Mouse (Mus musculus): ENCODE results near the gene Fkrp. TPM values are rescaled to one million over a fixed set of nuclear protein-coding genes. Genes with fewer than 3 reads are reported as not detected.

Fkrp gene
- polyA plus RNA-seq, 1 experiment from 2014 or later, result 21.0 TPM

GRCm38 (mm10) chr7:16783758-16784415, 32.6 kb downstream of the Fkrp start:
- Histone ChIP-seq H3K36me3 (replicated peaks; ENCODE audit: control insufficient read depth, insufficient read depth, low read depth, low read length) (no peaks in the 10 kb centered on the region), H3K9ac (replicated peaks; ENCODE audit: low read length) (peak overlapping the region; percentile 77), H3K4me2 (ENCODE audit: low read depth, low read length) (peak overlapping the region; percentile 100), H3K9me3 (replicated peaks; ENCODE audit: control insufficient read depth, low read length) (no peaks in the 10 kb centered on the region), H3K27ac (replicated peaks; ENCODE audit: low read depth, low read length) (no peak overlapping the region), H3K27me3 (ENCODE audit: control insufficient read depth, insufficient read depth, low read length) (no peaks in the 10 kb centered on the region; the same call in 1 of the 2 replicates), H3K4me1 (ENCODE audit: control insufficient read depth, insufficient read depth, low read length) (peaks cover 5% of the 10 kb centered on the region; the same call in 1 of the 2 replicates), H3K4me3 (ENCODE audit: low read depth, low read length) (peak overlapping the region; percentile 71)
- no peak for DNase-seq (ENCODE audit: low spot score)
- no peak for ATAC-seq (replicated peaks; ENCODE audit: insufficient number of reproducible peaks, low FRiP score, low TSS enrichment, low read depth)
- WGBS, result 47% methylated on average over 17 of the region's 17 CpGs

GRCm38 (mm10) chr7:16783224-16783688, 33.3 kb downstream of the Fkrp start:
- peak overlapping the region; percentile 71 for H3K4me3 ChIP-seq (ENCODE audit: low read depth, low read length)
- peaks cover 5% of the 10 kb centered on the region; the same call in 1 of the 2 replicates for H3K4me1 ChIP-seq (ENCODE audit: control insufficient read depth, insufficient read depth, low read length)
- no peaks in the 10 kb centered on the region for H3K9me3 ChIP-seq (replicated peaks; ENCODE audit: control insufficient read depth, low read length)
- H3K4me2 ChIP-seq (ENCODE audit: low read depth, low read length), result peak overlapping the region; percentile 100
- H3K36me3 ChIP-seq (replicated peaks; ENCODE audit: control insufficient read depth, insufficient read depth, low read depth, low read length), result no peaks in the 10 kb centered on the region
- no peak for DNase-seq (ENCODE audit: low spot score)
- peak overlapping the region; percentile 77 for H3K9ac ChIP-seq (replicated peaks; ENCODE audit: low read length)
- 10% methylated on average over 9 of the region's 10 CpGs for WGBS
- ATAC-seq (replicated peaks; ENCODE audit: insufficient number of reproducible peaks, low FRiP score, low TSS enrichment, low read depth), result no peak
- H3K27ac ChIP-seq (replicated peaks; ENCODE audit: low read depth, low read length), result no peak overlapping the region
- H3K27me3 ChIP-seq (ENCODE audit: control insufficient read depth, insufficient read depth, low read length), result no peaks in the 10 kb centered on the region; the same call in 1 of the 2 replicates

DNA sequence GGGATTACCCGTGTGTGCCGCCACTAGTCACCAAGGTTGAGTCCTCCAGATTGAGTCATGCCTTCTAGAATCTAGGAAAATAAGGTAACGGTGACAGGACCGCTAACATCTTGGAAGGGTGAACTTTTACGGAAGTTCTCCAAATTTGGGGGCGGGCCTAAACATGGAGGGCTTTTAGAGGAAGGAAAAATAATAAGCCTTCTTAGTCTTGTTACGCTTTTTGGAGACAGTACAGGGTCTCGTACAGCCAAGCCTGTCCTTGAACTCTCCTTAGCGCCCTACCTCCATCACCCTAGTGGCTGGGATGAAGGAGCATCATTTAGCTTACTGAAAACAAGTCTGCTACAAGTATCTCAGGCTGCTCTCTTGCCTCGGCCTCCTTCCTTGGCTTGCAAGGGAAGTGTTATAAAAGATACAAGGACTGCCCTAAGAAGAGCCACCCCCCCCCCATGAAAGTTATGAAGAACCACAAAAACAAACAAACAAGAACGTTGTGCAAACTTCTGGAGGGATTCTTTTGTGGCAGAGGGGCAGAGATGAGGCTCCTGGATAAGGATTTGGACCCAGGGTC, 33.9 kb downstream of the Fkrp start:
- Histone ChIP-seq H3K4me1 (ENCODE audit: control insufficient read depth, insufficient read depth, low read length) (peaks cover 5% of the 10 kb centered on the region; the same call in 1 of the 2 replicates), H3K9ac (replicated peaks; ENCODE audit: low read length) (peak overlapping the region; percentile 77), H3K27ac (replicated peaks; ENCODE audit: low read depth, low read length) (no peak overlapping the region), H3K4me2 (ENCODE audit: low read depth, low read length) (peak overlapping the region; percentile 100), H3K9me3 (replicated peaks; ENCODE audit: control insufficient read depth, low read length) (no peaks in the 10 kb centered on the region), H3K4me3 (ENCODE audit: low read depth, low read length) (peak overlapping the region; percentile 71), H3K36me3 (replicated peaks; ENCODE audit: control insufficient read depth, insufficient read depth, low read depth, low read length) (no peaks in the 10 kb centered on the region), H3K27me3 (ENCODE audit: control insufficient read depth, insufficient read depth, low read length) (no peaks in the 10 kb centered on the region; the same call in 1 of the 2 replicates)
- ATAC-seq (replicated peaks; ENCODE audit: insufficient number of reproducible peaks, low FRiP score, low TSS enrichment, low read depth) (no peak), DNase-seq (ENCODE audit: low spot score) (no peak)
- 2% methylated on average over 11 of the region's 11 CpGs for WGBS

DNA sequence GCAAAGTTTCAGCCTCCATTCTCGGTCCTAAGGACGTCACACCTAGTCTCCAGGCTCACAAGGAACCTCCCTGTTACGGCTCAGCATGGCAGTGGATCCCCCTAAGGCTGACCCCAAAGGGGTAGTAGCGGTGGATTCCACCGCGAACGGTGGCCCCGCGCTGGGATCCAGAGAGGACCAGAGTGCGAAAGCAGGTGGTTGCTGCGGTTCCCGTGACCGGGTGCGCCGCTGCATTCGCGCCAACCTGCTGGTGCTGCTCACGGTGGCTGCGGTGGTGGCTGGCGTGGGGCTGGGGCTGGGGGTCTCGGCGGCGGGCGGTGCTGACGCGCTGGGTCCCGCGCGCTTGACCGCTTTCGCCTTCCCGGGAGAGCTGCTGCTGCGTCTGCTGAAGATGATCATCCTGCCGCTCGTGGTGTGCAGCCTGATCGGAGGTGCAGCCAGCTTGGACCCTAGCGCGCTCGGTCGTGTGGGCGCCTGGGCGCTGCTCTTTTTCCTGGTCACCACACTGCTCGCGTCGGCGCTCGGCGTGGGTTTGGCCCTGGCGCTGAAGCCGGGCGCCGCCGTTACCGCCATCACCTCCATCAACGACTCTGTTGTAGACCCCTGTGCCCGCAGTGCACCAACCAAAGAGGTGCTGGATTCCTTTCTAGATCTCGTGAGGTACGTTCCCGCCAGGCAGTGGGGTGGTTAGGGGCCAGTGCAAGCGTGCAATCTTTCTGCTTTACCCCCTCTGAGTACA, 34.5 kb downstream of the Fkrp start:
- DNase-seq (ENCODE audit: low spot score) (no peak), ATAC-seq (replicated peaks; ENCODE audit: insufficient number of reproducible peaks, low FRiP score, low TSS enrichment, low read depth) (peak; percentile 10; the same call in 1 of the 2 replicates)
- Histone ChIP-seq H3K4me1 (ENCODE audit: control insufficient read depth, insufficient read depth, low read length) (peaks cover 5% of the 10 kb centered on the region; the same call in 1 of the 2 replicates), H3K9me3 (replicated peaks; ENCODE audit: control insufficient read depth, low read length) (no peaks in the 10 kb centered on the region), H3K27me3 (ENCODE audit: control insufficient read depth, insufficient read depth, low read length) (no peaks in the 10 kb centered on the region; the same call in 1 of the 2 replicates), H3K4me3 (ENCODE audit: low read depth, low read length) (peak overlapping the region; percentile 71), H3K36me3 (replicated peaks; ENCODE audit: control insufficient read depth, insufficient read depth, low read depth, low read length) (no peaks in the 10 kb centered on the region), H3K4me2 (ENCODE audit: low read depth, low read length) (peak overlapping the region; percentile 100), H3K27ac (replicated peaks; ENCODE audit: low read depth, low read length) (no peak overlapping the region), H3K9ac (replicated peaks; ENCODE audit: low read length) (peak overlapping the region; percentile 77)
- under 1% methylated on average over 46 of the region's 60 CpGs for WGBS

- under 1% methylated on average over 10 of the region's 10 CpGs for WGBS
These were observed 35.0 kb downstream of the Fkrp start for GRCm38 (mm10) chr7:16781555-16781815.

DNA sequence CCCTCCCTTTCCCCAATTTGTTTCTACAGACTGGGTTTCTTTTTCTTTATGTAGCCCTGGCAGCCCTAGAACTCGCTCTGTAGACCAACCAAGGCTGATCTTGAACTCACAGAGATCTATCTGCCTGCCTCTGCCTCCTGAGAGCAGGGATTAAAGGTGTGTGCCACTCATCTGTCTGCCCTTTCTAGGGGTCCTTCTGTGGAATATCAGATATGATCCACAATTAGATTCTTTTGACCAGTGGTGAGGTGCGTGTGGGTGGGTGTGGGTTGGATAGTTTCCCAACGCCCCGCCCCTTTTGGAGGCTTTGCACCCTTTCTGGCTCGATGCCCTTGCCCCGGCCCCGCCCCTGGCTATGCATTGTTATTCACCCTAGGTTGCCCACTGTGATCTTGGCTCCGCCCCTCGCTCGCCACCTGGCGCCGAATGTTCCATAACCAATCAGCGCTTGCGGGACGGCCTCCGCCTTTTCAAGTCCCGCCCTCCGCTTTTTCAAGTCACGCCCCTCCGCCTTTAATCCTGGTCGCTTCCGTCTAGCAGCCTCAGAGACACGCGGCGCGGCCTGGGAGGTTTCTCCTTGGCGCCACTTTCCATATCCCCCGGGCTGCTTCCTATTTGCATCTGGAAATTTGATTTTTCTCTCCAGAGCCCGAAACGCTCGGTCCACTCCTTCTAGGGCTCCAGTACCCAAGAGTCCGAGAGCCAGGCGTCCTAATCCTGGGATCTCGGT, 35.5 kb downstream of the Fkrp start, which contains the start of gene Slc1a5:
TSS of gene Slc1a5 (plus strand) at position 516 of the 730 bp plus-strand sequence.
- Histone ChIP-seq H3K27me3 (ENCODE audit: control insufficient read depth, insufficient read depth, low read length) (no peaks in the 10 kb centered on the region; the same call in 1 of the 2 replicates), H3K9ac (replicated peaks; ENCODE audit: low read length) (peak within 1 kb of the TSS; percentile 77), H3K36me3 (replicated peaks; ENCODE audit: control insufficient read depth, insufficient read depth, low read depth, low read length) (no peaks in the 10 kb centered on the region), H3K9me3 (replicated peaks; ENCODE audit: control insufficient read depth, low read length) (no peaks in the 10 kb centered on the region), H3K4me1 (ENCODE audit: control insufficient read depth, insufficient read depth, low read length) (peaks cover 5% of the 10 kb centered on the region; the same call in 1 of the 2 replicates), H3K4me3 (ENCODE audit: low read depth, low read length) (peak within 1 kb of the TSS; percentile 71), H3K4me2 (ENCODE audit: low read depth, low read length) (peak within 1 kb of the TSS; percentile 100), H3K27ac (replicated peaks; ENCODE audit: low read depth, low read length) (no peak within 1 kb of the TSS)
- DNase-seq (ENCODE audit: low spot score) (peak; percentile 96), ATAC-seq (replicated peaks; ENCODE audit: insufficient number of reproducible peaks, low FRiP score, low TSS enrichment, low read depth) (peak; percentile 79)
- WGBS, result 3% methylated on average over 34 of the region's 34 CpGs

More at GRCm38 (mm10) chr7:16781555-16781815, 35.0 kb downstream of the Fkrp start:
- Histone ChIP-seq H3K4me1 (ENCODE audit: control insufficient read depth, insufficient read depth, low read length) (peaks cover 5% of the 10 kb centered on the region; the same call in 1 of the 2 replicates), H3K9me3 (replicated peaks; ENCODE audit: control insufficient read depth, low read length) (no peaks in the 10 kb centered on the region), H3K27ac (replicated peaks; ENCODE audit: low read depth, low read length) (no peak overlapping the region), H3K9ac (replicated peaks; ENCODE audit: low read length) (peak overlapping the region; percentile 77), H3K4me2 (ENCODE audit: low read depth, low read length) (peak overlapping the region; percentile 100), H3K4me3 (ENCODE audit: low read depth, low read length) (peak overlapping the region; percentile 71), H3K36me3 (replicated peaks; ENCODE audit: control insufficient read depth, insufficient read depth, low read depth, low read length) (no peaks in the 10 kb centered on the region), H3K27me3 (ENCODE audit: control insufficient read depth, insufficient read depth, low read length) (no peaks in the 10 kb centered on the region; the same call in 1 of the 2 replicates)
- ATAC-seq (replicated peaks; ENCODE audit: insufficient number of reproducible peaks, low FRiP score, low TSS enrichment, low read depth), result peak; percentile 4; the same call in 1 of the 2 replicates
- DNase-seq (ENCODE audit: low spot score), result peak; percentile 48

GRCm38 (mm10) chr7:16780076-16780475, 36.5 kb downstream of the Fkrp start:
- DNase-seq (ENCODE audit: low spot score) (no peak), ATAC-seq (replicated peaks; ENCODE audit: insufficient number of reproducible peaks, low FRiP score, low TSS enrichment, low read depth) (no peak)
- Histone ChIP-seq H3K4me2 (ENCODE audit: low read depth, low read length) (no peak overlapping the region), H3K36me3 (replicated peaks; ENCODE audit: control insufficient read depth, insufficient read depth, low read depth, low read length) (no peaks in the 10 kb centered on the region), H3K4me1 (ENCODE audit: control insufficient read depth, insufficient read depth, low read length) (peaks cover 5% of the 10 kb centered on the region; the same call in 1 of the 2 replicates), H3K9ac (replicated peaks; ENCODE audit: low read length) (no peak overlapping the region), H3K27me3 (ENCODE audit: control insufficient read depth, insufficient read depth, low read length) (no peaks in the 10 kb centered on the region; the same call in 1 of the 2 replicates), H3K27ac (replicated peaks; ENCODE audit: low read depth, low read length) (no peak overlapping the region), H3K9me3 (replicated peaks; ENCODE audit: control insufficient read depth, low read length) (no peaks in the 10 kb centered on the region), H3K4me3 (ENCODE audit: low read depth, low read length) (no peak overlapping the region)
- WGBS, result 75% methylated on average over 5 of the region's 5 CpGs

All from embryonic facial prominence, embryonic 11.5 days (tissue).